Mouse (Mus musculus) lung, adult 2 months (tissue): Measurements from ENCODE around the gene Card6. TPM values are rescaled to one million over a fixed set of nuclear protein-coding genes. Genes with fewer than 3 reads are reported as not detected.
"Not testable (repeated sequence)": the region's sequence is repeated elsewhere in the genome, so short reads cannot be mapped to it uniquely, and the experiment has no call there.

Experiments used
- DNase-seq: peaks from one replicate; pipeline ENCODE4 v3.0.0; 2022
- H3K4me1 ChIP-seq: fragments of 200-500 bp; 2 replicates; pipeline ENCODE4 v1.6.1; 2011; ENCODE audit warnings: low read length; ENCODE audit not compliant: control insufficient read depth, insufficient read depth
- H3K4me3 ChIP-seq: fragments of 200-500 bp; replicated peaks from 2 replicates; pipeline ENCODE3; 2011; ENCODE audit warnings: low read depth, mild to moderate bottlenecking, control low read depth, low read length; ENCODE audit errors: extremely low read depth
- CTCF ChIP-seq: fragments of 200-500 bp; IDR thresholded peaks from 2 replicates; pipeline ENCODE4 v1.5.1; 2011; ENCODE audit warnings: mild to moderate bottlenecking, low read length, control low read depth; ENCODE audit not compliant: insufficient read depth
- POLR2A ChIP-seq: fragments of 200-500 bp; IDR thresholded peaks from 2 replicates; pipeline ENCODE4 v1.6.1; 2011; ENCODE audit warnings: low read depth, mild to moderate bottlenecking, control low read depth, low read length, borderline replicate concordance; ENCODE audit errors: extremely low read depth
- WGBS: fragments of 180-500 bp; shearing (Covaris S2); methylation state at CpG from one replicate; pipeline ENCODE4 v1.1.7; 2018; 5-methylcytosine and 5-hydroxymethylcytosine counted together
- polyA plus RNA-seq: library from polyadenylated mRNA; depleted of rRNA; stranded (reverse); fragments of >200 nt; gene quantifications from 2 replicates; pipeline ENCODE4 v1.2.3, GENCODE M21; 2012

Card6 gene
- polyA plus RNA-seq, 1 experiment: 3.3 TPM

GRCm38 (mm10) chr15:5133301-5133700 is 25.0 kb upstream of the Card6 start:
- DNase-seq: no peak
- TF ChIP-seq CTCF (no peak), POLR2A (no peak)
- 74% methylated on average over 3 of the region's 3 CpGs for WGBS
- no peak overlapping the region for H3K4me3 ChIP-seq
- no peaks in the 10 kb centered on the region for H3K4me1 ChIP-seq

GRCm38 (mm10) chr15:5130887-5131668 is 22.7 kb upstream of the Card6 start:
- not testable (repeated sequence) for H3K4me1 ChIP-seq, DNase-seq, H3K4me3 ChIP-seq
- 82% methylated on average over 14 of the region's 14 CpGs for WGBS

- Histone ChIP-seq H3K4me1 (no peaks in the 10 kb centered on the region), H3K4me3 (no peak overlapping the region)
- WGBS: 90% methylated on average over 12 of the region's 12 CpGs
- no peak for DNase-seq
- no peak for TF ChIP-seq CTCF
These were observed 20.9 kb upstream of the Card6 start for GRCm38 (mm10) chr15:5129111-5129805.

GRCm38 (mm10) chr15:5128176-5128940 is 20.0 kb upstream of the Card6 start:
- TF ChIP-seq CTCF (no peak), POLR2A (no peak)
- WGBS: 47% methylated on average over 5 of the region's 5 CpGs
- DNase-seq: no peak
- Histone ChIP-seq H3K4me3 (no peak overlapping the region), H3K4me1 (no peaks in the 10 kb centered on the region)

GRCm38 (mm10) chr15:5127487-5127886 is 19.1 kb upstream of the Card6 start:
- WGBS: 77% methylated on average over 2 of the region's 2 CpGs
- no peak for TF ChIP-seq CTCF
- no peak for DNase-seq
- no peaks in the 10 kb centered on the region for H3K4me1 ChIP-seq
- no peak overlapping the region for H3K4me3 ChIP-seq

GRCm38 (mm10) chr15:5126456-5126855 is 18.1 kb upstream of the Card6 start:
- no peak for DNase-seq
- 51% methylated on average over 4 of the region's 4 CpGs for WGBS
- no peaks in the 10 kb centered on the region for H3K4me1 ChIP-seq
- TF ChIP-seq CTCF (no peak), POLR2A (no peak)
- H3K4me3 ChIP-seq: no peak overlapping the region

GRCm38 (mm10) chr15:5121535-5122313 is 13.4 kb upstream of the Card6 start:
- DNase-seq: no peak
- Histone ChIP-seq H3K4me1 (no peaks in the 10 kb centered on the region; the same call in 1 of the 2 replicates), H3K4me3 (no peak overlapping the region)
- WGBS: 90% methylated on average over 12 of the region's 12 CpGs
- TF ChIP-seq CTCF: no peak
- TF ChIP-seq POLR2A: no peak

- Histone ChIP-seq H3K4me1 (no peaks in the 10 kb centered on the region; the same call in none of the 2 replicates), H3K4me3 (no peak overlapping the region)
- DNase-seq: no peak
- TF ChIP-seq CTCF (no peak), POLR2A (no peak)
- 91% methylated on average over 2 of the region's 2 CpGs for WGBS
These were observed 11.4 kb upstream of the Card6 start for GRCm38 (mm10) chr15:5119707-5120106.

- H3K4me3 ChIP-seq: no peak overlapping the region
- TF ChIP-seq CTCF (no peak), POLR2A (no peak)
- no peak for DNase-seq
- H3K4me1 ChIP-seq: no peaks in the 10 kb centered on the region; the same call in none of the 2 replicates
- WGBS: 90% methylated on average over 2 of the region's 2 CpGs
These were observed 10.9 kb upstream of the Card6 start for GRCm38 (mm10) chr15:5119192-5119591.
